Mouse (Mus musculus) heart, embryonic 15.5 days (tissue): ENCODE measurements around the gene Tmem185b. TPM values are rescaled to one million over a fixed set of nuclear protein-coding genes. Genes with fewer than 3 reads are reported as not detected.

Experiments
- ATAC-seq: fragments of 200-750 bp; cut with Nextera tagmentation; replicated peaks from 2 replicates; pipeline ENCODE4 v1.8.0; 2017; ENCODE audit warnings: low read depth, moderate TSS enrichment; ENCODE audit not compliant: insufficient number of reproducible peaks, insufficient read depth, low FRiP score
- H3K27ac ChIP-seq: fragments of 300-500 bp; sonication (generic); 2 replicates; pipeline ENCODE4 v1.5.1; 2015; ENCODE audit warnings: mild to moderate bottlenecking, inconsistent platforms
- H3K27me3 ChIP-seq: fragments of 300-500 bp; sonication (generic); 2 replicates; pipeline ENCODE4 v1.6.1; 2015; ENCODE audit warnings: inconsistent platforms
- H3K36me3 ChIP-seq: fragments of 300-500 bp; sonication (generic); 2 replicates; pipeline ENCODE4 v1.6.1; 2015; ENCODE audit warnings: mild to moderate bottlenecking, inconsistent platforms
- H3K4me1 ChIP-seq: fragments of 300-500 bp; sonication (generic); replicated peaks from 2 replicates; pipeline ENCODE4 v1.6.1; 2015; ENCODE audit warnings: inconsistent platforms
- H3K4me2 ChIP-seq: fragments of 300-500 bp; sonication (generic); 2 replicates; pipeline ENCODE4 v1.6.1; 2015; ENCODE audit warnings: inconsistent platforms, mild to moderate bottlenecking, moderate library complexity
- H3K4me3 ChIP-seq: fragments of 300-500 bp; sonication (generic); 2 replicates; pipeline ENCODE4 v1.5.1; 2015; ENCODE audit warnings: mild to moderate bottlenecking, inconsistent platforms
- H3K9ac ChIP-seq: fragments of 300-500 bp; sonication (generic); 2 replicates; pipeline ENCODE4 v1.6.1; 2015; ENCODE audit warnings: mild to moderate bottlenecking, inconsistent platforms
- H3K9me3 ChIP-seq: fragments of 300-500 bp; sonication (generic); replicated peaks from 2 replicates; pipeline ENCODE4 v1.6.1; 2016; ENCODE audit warnings: inconsistent platforms
- WGBS: fragments of 180-500 bp; shearing (Covaris S2); methylation state at CpG from one replicate; pipeline ENCODE4 v1.1.7; 2015; ENCODE audit warnings: mixed read lengths; 5-methylcytosine and 5-hydroxymethylcytosine counted together
- polyA plus RNA-seq: library from polyadenylated mRNA; unstranded; fragments of >200 nt; fragmentation: Nextera tagmentation; extraction: Ambion mirVana; gene quantifications from 2 replicates; pipeline ENCODE4 v1.2.1, GENCODE M21; 2015

Gene Tmem185b
- polyA plus RNA-seq, 1 experiment from 2014 or later, result 21.0 TPM

- H3K4me1 ChIP-seq, result peaks cover 51% of the 10 kb centered on the region
- H3K9ac ChIP-seq, result peak overlapping the region; percentile 12; the same call in 1 of the 2 replicates
- H3K4me2 ChIP-seq, result peak overlapping the region; percentile 54
- ATAC-seq, result no peak
- WGBS, result 68% methylated on average over 1 of the region's 1 CpGs
- H3K27me3 ChIP-seq, result no peaks in the 10 kb centered on the region
- H3K4me3 ChIP-seq, result peak overlapping the region; percentile 16
- peak overlapping the region; percentile 76 for H3K27ac ChIP-seq
- H3K36me3 ChIP-seq, result no peaks in the 10 kb centered on the region
- H3K9me3 ChIP-seq, result no peaks in the 10 kb centered on the region
These were observed 33.5 kb upstream of the Tmem185b start for GRCm38 (mm10) chr1:119492505-119492904.

- no peak for ATAC-seq
- Histone ChIP-seq H3K4me2 (no peak overlapping the region), H3K36me3 (no peaks in the 10 kb centered on the region), H3K9me3 (no peaks in the 10 kb centered on the region), H3K27me3 (no peaks in the 10 kb centered on the region), H3K4me1 (peaks cover 56% of the 10 kb centered on the region), H3K27ac (no peak overlapping the region), H3K9ac (no peak overlapping the region), H3K4me3 (no peak overlapping the region)
- 73% methylated on average over 2 of the region's 2 CpGs for WGBS
These were observed 31.8 kb upstream of the Tmem185b start for GRCm38 (mm10) chr1:119494024-119494711.

DNA sequence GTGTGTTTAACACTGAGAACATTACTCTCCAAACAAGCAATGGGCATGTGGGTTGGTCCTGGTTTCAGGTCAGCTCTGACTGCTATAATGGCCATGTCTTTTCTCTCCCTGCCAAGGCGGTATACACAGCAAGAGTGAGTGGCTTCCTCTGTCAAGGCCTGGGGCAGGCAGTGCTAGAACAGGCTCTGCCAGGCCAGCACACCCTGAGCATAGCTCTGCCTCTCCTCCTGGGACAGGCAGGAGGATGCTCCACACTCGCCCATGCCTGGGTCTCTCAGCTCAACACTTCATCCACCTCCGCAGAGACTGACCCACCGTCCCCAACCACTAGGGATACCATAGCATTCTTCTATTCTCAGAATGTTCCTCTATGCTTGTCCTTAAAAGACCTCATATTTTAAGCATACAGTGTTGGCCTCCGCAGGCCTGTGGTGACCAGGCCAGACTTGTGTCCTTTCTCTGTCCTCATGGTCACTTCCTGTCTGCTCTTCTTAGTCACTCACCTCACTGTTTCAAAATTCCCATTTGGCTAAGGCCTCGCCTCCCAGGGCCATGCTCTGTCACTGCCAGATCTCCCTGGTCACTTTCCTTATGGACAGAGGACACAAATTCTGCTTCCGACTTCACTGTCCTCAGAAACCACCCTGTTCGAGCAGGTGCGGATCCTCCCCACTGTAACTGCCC is 31.1 kb upstream of the Tmem185b start:
- H3K9ac ChIP-seq, result no peak overlapping the region
- H3K4me3 ChIP-seq, result no peak overlapping the region
- peaks cover 59% of the 10 kb centered on the region for H3K4me1 ChIP-seq
- H3K9me3 ChIP-seq, result no peaks in the 10 kb centered on the region
- no peak overlapping the region for H3K4me2 ChIP-seq
- no peaks in the 10 kb centered on the region for H3K36me3 ChIP-seq
- no peak for ATAC-seq
- WGBS, result 90% methylated on average over 9 of the region's 9 CpGs
- no peak overlapping the region for H3K27ac ChIP-seq
- H3K27me3 ChIP-seq, result no peaks in the 10 kb centered on the region

DNA sequence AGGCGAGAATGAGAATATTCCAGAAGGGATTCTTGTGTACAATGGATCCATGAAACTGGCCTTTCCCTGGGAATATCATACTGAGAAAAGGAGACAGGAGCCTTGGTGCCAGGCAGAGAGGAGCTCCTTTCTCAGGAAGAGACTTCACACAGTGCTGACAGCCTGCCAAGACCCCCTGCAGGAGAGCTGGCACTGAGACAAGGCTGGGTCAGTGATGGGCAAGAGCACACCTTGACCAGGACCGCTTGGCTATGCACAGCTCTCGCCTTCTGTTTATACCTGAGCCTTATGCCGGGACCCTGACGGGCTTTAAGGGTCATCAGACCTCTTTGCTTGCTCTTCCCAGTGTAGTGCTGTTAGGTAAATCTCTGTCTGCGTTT is 30.6 kb upstream of the Tmem185b start:
- no peaks in the 10 kb centered on the region for H3K9me3 ChIP-seq
- peaks cover 2% of the 10 kb centered on the region; the same call in 1 of the 2 replicates for H3K36me3 ChIP-seq
- H3K4me2 ChIP-seq, result no peak overlapping the region
- no peaks in the 10 kb centered on the region for H3K27me3 ChIP-seq
- WGBS, result 88% methylated on average over 6 of the region's 6 CpGs
- no peak overlapping the region for H3K4me3 ChIP-seq
- ATAC-seq, result no peak
- H3K4me1 ChIP-seq, result peaks cover 59% of the 10 kb centered on the region
- H3K27ac ChIP-seq, result no peak overlapping the region
- H3K9ac ChIP-seq, result no peak overlapping the region

DNA sequence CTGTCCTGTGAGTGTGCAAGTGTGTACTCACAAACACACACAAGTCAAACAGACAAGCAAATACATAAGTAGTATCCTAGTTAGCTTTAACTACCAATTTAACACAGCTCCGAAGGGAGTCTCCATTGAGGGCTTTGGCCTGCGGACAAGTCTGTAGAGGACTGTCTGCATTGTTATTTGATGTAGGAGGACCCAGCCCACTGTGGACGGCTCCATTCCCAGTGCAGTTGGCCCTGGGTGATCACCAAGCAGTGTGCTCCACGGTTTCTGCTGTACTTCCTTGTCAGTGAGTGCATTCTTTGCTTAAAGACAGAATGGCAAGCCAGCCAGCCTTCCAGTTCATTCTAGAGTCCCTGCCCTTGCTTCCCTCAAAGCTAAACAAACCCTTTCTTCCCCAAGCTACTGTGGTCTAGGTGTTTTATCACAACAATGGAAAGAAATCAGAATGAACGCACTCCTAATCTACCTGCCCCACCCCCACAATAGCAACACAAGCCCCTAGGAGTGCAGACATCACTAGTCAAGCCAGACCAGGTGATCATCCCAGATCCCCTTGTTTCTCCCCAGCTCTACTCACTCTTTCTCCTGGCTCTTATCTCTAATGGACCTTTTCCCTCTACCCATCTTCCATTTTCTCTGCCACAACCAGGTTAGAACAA is 28.5 kb upstream of the Tmem185b start:
- Histone ChIP-seq H3K27ac (peak overlapping the region; percentile 25; the same call in 1 of the 2 replicates), H3K4me2 (no peak overlapping the region), H3K27me3 (no peaks in the 10 kb centered on the region), H3K4me1 (peaks cover 52% of the 10 kb centered on the region), H3K36me3 (peaks cover 9% of the 10 kb centered on the region), H3K4me3 (no peak overlapping the region), H3K9me3 (no peaks in the 10 kb centered on the region), H3K9ac (no peak overlapping the region)
- ATAC-seq, result no peak
- WGBS, result 70% methylated on average over 5 of the region's 5 CpGs

DNA sequence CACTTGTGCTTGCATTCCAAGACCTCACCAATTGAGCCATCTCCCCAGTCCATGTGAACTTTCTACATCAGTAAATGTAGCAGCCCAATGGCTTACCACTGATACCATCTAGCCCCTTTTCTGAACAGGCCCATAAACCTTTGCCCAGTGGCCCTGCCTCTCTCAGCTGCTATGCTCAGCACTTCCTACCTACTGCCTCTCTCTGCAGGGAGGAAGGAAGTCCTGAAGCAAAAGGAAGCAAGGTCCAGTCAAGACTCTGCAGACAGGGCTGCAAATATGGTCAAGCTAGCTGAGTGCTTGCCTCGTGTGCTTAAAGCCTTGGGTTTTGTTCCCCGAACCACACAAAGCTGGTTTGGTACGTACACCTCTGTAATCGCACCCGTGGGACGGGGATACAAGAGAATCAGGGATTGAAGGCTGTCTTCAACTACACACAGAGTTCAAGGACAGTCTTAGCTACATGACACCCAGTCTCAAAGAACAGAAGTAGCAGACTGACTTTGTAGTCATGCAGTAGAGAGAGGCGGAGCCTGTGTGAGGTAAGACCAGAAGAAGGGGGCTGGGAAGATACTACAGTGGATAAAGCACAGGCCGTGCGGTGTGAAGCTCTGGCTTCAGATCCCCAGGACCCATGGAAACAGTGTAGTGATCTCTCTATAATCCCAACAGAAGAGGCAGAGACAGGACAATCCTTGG is 27.3 kb upstream of the Tmem185b start:
- no peak overlapping the region for H3K4me2 ChIP-seq

DNA sequence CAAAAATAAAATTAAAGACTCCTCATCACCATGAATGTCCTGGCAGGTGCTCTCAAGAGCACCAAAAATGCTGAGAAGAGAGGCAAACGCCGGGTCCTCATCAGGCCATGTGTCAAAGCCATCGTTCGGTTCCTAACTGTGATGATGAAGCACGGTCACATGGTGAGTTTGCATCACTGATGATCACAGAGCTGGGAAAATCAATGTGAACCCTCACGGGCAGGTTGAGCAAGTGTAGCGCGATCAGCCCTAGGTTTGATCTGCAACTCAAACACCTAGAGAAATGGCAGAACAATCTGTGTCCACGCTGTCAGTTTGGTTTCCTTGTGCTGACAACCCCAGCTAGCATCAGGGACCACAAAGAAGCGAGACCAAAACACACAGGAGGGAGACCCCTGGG is 26.5 kb upstream of the Tmem185b start:
- H3K9ac ChIP-seq, result no peak overlapping the region
- H3K4me1 ChIP-seq, result peaks cover 54% of the 10 kb centered on the region
- H3K27me3 ChIP-seq, result no peaks in the 10 kb centered on the region
- H3K36me3 ChIP-seq, result peaks cover 9% of the 10 kb centered on the region
- no peak overlapping the region for H3K27ac ChIP-seq
- no peak overlapping the region for H3K4me3 ChIP-seq
- H3K4me2 ChIP-seq, result no peak overlapping the region
- H3K9me3 ChIP-seq, result no peaks in the 10 kb centered on the region
- WGBS, result 90% methylated on average over 10 of the region's 10 CpGs
- ATAC-seq, result no peak

More for the DNA sequence above, 27.3 kb upstream of the Tmem185b start:
- no peak for ATAC-seq
- Histone ChIP-seq H3K27me3 (no peaks in the 10 kb centered on the region), H3K36me3 (peaks cover 9% of the 10 kb centered on the region), H3K9ac (no peak overlapping the region), H3K27ac (no peak overlapping the region), H3K9me3 (no peaks in the 10 kb centered on the region), H3K4me3 (no peak overlapping the region), H3K4me1 (peaks cover 56% of the 10 kb centered on the region)
- 81% methylated on average over 9 of the region's 9 CpGs for WGBS

DNA sequence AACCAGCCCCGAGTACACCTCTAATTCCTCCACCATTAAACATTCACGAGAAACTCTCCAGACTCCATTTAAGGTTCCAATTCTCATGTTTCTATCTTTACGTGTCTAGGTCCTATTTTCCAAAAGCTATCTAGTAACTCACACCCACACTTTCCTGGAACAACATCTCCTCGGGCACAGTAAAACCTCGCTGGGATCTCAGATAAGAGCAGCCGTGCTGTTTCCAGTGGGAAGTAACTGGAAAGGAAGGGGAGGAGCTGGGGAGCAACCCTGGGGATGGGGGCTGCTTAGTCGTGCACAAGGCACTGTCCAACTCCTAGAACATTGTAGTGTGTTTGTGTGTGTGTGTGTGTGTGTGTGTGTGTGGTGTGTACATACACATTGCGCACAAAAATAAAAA is 24.1 kb upstream of the Tmem185b start:
- Histone ChIP-seq H3K27ac (peak overlapping the region; percentile 52), H3K27me3 (no peaks in the 10 kb centered on the region), H3K4me1 (peaks cover 55% of the 10 kb centered on the region), H3K9me3 (no peaks in the 10 kb centered on the region), H3K36me3 (peaks cover 9% of the 10 kb centered on the region), H3K4me2 (peak overlapping the region; percentile 76), H3K9ac (no peak overlapping the region; the same call in 1 of the 2 replicates), H3K4me3 (peak overlapping the region; percentile 9; the same call in 1 of the 2 replicates)
- WGBS, result 33% methylated on average over 8 of the region's 8 CpGs
- ATAC-seq, result no peak

DNA sequence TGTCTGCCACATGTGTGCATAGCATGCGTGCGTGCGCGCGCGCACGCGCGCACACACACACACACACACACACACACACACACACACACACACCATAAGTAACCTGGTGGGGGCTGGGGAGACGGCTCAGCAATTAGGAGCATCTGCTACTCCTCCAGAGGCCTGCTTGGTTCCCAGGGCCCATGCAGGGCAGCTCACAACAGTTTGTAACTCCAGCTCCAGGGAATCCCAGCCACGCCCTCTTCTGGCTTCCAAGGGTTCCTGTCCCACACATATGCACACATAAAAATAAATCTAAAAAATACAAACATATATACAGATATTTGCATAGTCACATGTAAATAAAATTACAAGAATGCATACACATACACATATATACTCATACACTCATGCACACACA is 23.2 kb upstream of the Tmem185b start:
- Histone ChIP-seq H3K4me1 (peaks cover 46% of the 10 kb centered on the region), H3K9me3 (no peaks in the 10 kb centered on the region), H3K4me2 (peak overlapping the region; percentile 76), H3K27me3 (no peaks in the 10 kb centered on the region), H3K36me3 (peaks cover 9% of the 10 kb centered on the region), H3K9ac (no peak overlapping the region; the same call in 1 of the 2 replicates), H3K4me3 (peak overlapping the region; percentile 81), H3K27ac (peak overlapping the region; percentile 91; the same call in 1 of the 2 replicates)
- 87% methylated on average over 11 of the region's 11 CpGs for WGBS
- no peak for ATAC-seq

- Histone ChIP-seq H3K27me3 (no peaks in the 10 kb centered on the region), H3K9me3 (no peaks in the 10 kb centered on the region), H3K4me1 (peaks cover 43% of the 10 kb centered on the region), H3K4me3 (peak overlapping the region; percentile 81), H3K36me3 (peaks cover 9% of the 10 kb centered on the region), H3K9ac (peak overlapping the region; percentile 75), H3K27ac (peak overlapping the region; percentile 91), H3K4me2 (peak overlapping the region; percentile 76)
- ATAC-seq, result no peak
- 25% methylated on average over 3 of the region's 3 CpGs for WGBS
These were observed 22.8 kb upstream of the Tmem185b start for GRCm38 (mm10) chr1:119503181-119503580.

- H3K9ac ChIP-seq, result peak overlapping the region; percentile 75
- no peak for ATAC-seq
- peak overlapping the region; percentile 76 for H3K4me2 ChIP-seq
- H3K27me3 ChIP-seq, result no peaks in the 10 kb centered on the region
- 10% methylated on average over 5 of the region's 5 CpGs for WGBS
- peaks cover 9% of the 10 kb centered on the region for H3K36me3 ChIP-seq
- no peaks in the 10 kb centered on the region for H3K9me3 ChIP-seq
- H3K27ac ChIP-seq, result peak overlapping the region; percentile 91
- peak overlapping the region; percentile 81 for H3K4me3 ChIP-seq
- H3K4me1 ChIP-seq, result peaks cover 43% of the 10 kb centered on the region
These were observed 22.2 kb upstream of the Tmem185b start for GRCm38 (mm10) chr1:119503808-119504207.
